Mouse (Mus musculus) left cerebral cortex, postnatal 4 days (tissue): ENCODE measurements around the gene Cd9. TPM values are rescaled to one million over a fixed set of nuclear protein-coding genes. Genes with fewer than 3 reads are reported as not detected.

Source experiments
- DNase-seq: peaks from one replicate; pipeline ENCODE4 v3.0.0-alpha.2; 2022
- intact Hi-C: fragments of 180-260 bp; cut with DNase I; formaldehyde crosslinking; loops from one replicate; pipeline ENCODE4 v1.15.1; 2025
- total RNA-seq, 2 experiments: library from RNA; stranded (reverse); gene quantifications; 2 replicates each; pipeline ENCODE4 v1.2.3; 2021

The Cd9 gene
- total RNA-seq, 2 experiments from 2014 or later = 53.1 to 56.4 TPM

DNA sequence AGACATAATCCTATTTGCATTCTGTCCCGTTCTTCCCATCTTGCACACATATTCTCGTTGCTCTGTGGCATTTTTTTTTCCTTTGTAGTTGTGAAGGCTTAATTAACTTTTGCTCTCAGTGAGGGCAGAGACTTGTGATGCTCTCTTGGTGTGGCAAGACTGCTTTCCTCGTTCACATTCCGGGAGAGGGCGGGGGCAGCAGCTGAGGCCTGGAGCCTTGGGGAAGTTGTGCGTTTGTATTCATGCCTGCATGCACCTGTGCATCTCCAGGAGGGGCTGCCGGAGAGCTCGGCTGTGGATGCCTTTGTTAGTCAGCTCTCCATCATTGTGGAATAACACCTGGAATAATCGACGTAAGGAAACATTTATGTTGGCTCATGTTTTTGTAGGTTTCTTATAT, 52.0 kb downstream of the Cd9 start:
- intact Hi-C loops = no loop called here
- no peak for DNase-seq

GRCm38 (mm10) chr6:125436753-125437152, 57.8 kb downstream of the Cd9 start:
- DNase-seq = no peak
- intact Hi-C loops = no loop called here

GRCm38 (mm10) chr6:125434735-125435518, 59.7 kb downstream of the Cd9 start:
- no peak for DNase-seq
- intact Hi-C loops = no loop called here

DNA sequence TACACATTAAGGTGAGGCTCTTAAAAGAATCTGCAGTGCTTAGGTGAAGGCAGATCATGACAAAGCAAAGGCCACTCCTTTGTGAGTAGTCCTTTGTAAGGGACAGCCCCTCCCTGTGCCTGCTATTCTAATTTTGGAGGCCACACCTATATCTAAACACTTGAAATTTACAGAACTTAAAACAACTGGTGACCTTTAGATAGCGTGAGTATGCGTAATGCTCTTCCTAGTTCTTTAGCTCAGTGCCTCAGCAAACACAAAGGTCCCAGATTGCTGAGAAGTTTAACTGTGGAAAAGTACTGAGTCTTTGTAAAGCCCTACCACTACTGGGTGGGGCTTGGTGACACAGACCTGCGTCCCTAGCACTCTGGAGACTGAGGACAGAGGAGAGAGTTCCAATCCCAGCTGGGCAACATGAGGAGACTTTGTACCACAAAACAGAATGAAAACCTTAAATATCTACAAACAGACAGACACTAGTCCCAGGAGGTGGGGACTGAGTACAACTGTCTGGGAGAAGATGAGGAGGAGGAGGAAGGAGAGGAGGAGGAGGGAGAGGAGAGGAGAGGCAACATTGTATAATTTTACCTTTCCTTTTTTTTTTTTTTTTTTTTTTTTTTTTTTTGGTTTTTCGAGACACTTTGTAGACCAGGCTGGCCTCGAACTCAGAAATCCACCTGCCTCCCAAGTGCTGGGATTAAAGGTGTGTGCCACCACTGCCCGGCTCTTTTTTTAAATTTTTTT, 60.7 kb downstream of the Cd9 start:
- DNase-seq = no peak
- intact Hi-C loops = no loop called here

GRCm38 (mm10) chr6:125433257-125433656, 61.3 kb downstream of the Cd9 start:
- intact Hi-C loops = no loop called here
- no peak for DNase-seq

DNA sequence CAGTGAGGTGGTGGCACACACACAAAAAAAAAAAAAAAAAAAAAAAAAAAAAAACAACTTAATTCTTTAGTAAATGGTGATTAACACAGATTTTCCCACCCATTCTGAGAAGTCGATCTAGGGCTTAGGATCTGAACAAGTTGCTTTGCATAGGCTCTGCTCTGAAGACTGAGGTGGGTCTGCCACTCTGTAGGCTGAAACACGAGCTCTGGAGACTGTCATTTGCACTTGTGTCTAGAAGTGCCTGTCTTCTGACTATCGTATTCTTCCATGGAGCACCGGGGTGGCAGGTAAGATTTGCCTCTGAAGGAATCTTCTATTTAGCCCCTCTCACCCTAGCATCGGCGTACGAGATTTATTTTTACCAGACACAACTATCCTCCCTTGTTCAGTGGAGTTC, 62.1 kb downstream of the Cd9 start:
- no peak for DNase-seq
- intact Hi-C loops = no loop called here

DNA sequence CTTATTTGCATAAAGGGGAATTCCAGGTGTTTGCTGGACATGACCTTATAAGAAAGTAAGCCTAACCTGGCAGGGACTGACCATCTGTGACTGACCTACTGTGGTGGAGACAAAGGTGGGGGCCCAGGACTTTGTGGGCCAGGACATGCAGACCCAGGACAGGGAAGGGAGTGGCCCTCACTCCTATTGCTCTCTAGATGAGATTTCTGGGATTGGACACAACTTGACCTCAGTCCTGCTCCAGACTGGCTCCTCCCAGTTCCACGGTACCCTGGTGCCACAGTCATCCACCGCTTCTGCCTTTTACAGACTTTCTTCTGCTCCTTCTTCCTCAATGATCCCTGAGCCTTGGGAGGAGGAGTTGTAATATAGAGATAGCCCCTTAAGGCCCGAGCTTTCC, 63.6 kb downstream of the Cd9 start:
- no peak for DNase-seq
- intact Hi-C loops = no loop called here

GRCm38 (mm10) chr6:125430358-125430958, 64.1 kb downstream of the Cd9 start:
- no peak for DNase-seq
- intact Hi-C loops = no loop called here

DNA sequence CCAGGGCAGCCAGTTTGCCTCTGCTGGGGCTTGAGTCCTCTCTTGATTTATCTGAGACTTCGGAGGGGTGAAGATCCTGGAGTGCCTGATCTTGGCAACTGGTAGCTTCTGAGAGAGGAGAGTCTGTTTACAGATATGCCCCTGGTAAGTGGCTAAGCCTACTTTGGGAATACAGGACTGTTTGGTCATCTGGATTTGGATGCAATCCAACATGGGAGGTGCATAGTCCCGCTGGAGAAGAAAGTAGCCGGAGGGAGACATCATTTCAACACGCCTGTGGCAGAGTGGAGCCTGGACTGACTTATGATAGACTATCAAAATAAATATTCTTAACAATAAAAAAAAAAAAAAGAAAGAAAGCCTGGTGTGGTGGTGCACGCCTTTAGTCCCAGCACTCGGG, 64.8 kb downstream of the Cd9 start:
- intact Hi-C loops = no loop called here

GRCm38 (mm10) chr6:125426383-125427360, 67.9 kb downstream of the Cd9 start:
- intact Hi-C loops = no loop called here

More for the DNA sequence above, 64.8 kb downstream of the Cd9 start:
- DNase-seq = no peak

GRCm38 (mm10) chr6:125425205-125426090, 69.1 kb downstream of the Cd9 start:
- no peak for DNase-seq
- intact Hi-C loops = no loop called here

More at GRCm38 (mm10) chr6:125426383-125427360, 67.9 kb downstream of the Cd9 start:
- DNase-seq = peak; percentile 85

DNA sequence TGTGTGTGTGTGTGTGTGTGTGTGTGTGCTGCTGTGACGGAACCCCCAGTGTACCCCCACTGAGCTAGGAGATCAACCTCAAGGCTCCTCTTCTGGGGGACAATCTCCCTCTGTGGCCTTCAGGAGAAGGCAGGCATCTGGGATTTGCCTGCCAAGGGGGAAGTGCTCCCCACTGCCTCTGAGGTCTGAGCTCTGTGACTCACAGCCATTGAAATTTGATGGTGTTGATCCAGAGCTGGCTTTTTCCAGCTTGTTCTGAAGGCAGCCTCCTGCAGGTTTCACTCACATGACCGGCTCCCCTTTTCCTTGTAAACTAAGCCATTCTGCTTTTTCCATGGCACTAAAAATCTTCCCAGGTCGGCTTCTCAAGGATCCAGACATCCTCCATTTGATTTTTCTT, 70.4 kb downstream of the Cd9 start:
- no peak for DNase-seq
- intact Hi-C loops = no loop called here

GRCm38 (mm10) chr6:125423507-125423906, 71.1 kb downstream of the Cd9 start:
- intact Hi-C loops = no loop called here
- DNase-seq = no peak

GRCm38 (mm10) chr6:125423099-125423498, 71.5 kb downstream of the Cd9 start:
- intact Hi-C loops = no loop called here
- no peak for DNase-seq

DNA sequence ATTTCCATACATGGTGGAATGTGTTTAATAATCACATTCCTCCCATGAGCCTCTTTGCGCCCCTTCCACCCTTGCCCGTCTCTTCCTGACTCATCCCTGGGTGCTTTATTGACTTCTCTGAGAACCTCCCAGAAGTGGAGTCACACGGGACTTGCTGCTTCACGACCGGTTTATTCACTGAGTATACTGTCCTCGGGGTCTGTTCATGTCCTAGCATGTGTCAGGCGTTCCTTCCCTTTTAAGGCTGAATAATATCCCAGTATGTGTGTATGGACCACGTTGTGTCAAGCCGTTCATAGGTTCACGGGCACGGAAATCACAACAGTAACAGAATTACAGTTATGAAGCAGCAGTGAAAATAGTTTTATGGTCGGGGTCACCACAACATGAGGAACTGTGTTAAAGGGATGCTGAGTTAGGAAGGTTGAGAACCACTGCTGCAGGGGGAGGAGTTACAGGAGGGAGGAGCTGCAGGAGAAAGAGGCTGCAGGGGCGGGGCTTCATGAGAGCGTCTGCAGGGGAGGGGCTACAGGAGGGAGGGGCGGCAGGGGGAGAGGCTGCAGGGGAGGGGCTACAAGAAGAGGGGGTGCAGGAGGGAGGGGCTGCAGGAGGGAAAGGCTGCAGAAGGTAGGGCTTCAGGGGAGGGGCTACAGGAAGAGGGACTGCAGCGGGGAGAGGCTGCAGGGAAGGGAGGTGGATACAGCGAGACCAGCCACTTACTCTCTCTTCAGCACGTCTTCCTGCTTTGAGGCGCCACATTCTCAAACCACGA, 72.4 kb downstream of the Cd9 start:
- DNase-seq = peak; percentile 65
- intact Hi-C loops = no loop called here

- no peak for DNase-seq
- intact Hi-C loops = no loop called here
Measured at GRCm38 (mm10) chr6:125420458-125421063, 74.0 kb downstream of the Cd9 start.

GRCm38 (mm10) chr6:125418744-125419143, 75.8 kb downstream of the Cd9 start:
- intact Hi-C loops = loop anchor here (2.0 to 5.0 kb wide), 2 partner anchors 184 to 1054 kb away; no protein-coding TSS in a partner anchor
- DNase-seq = peak; percentile 87

DNA sequence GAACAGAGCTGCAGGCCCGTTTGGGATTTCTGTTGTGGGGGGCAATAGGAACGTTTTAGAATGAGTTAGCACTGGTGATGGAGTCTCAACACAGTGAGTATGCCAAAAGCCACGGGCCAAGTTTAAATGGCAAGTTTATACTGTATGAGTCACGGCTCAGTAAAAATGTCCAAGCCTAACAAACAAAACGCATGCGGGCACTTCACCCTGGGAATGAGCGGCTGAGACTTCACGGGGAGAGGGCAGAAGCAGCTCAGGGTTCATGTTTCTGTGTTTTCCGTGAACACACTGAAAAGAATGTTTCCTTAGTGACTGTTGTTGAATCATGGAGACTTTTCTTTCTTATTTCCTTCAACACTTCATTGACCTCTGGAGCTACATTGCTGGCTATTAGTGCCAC, 81.3 kb downstream of the Cd9 start:
- DNase-seq = no peak
- intact Hi-C loops = no loop called here
